Mouse (Mus musculus) ES-Bruce4 (cell line): Measurements from ENCODE around the gene Pla1a. TPM values are rescaled to one million over a fixed set of nuclear protein-coding genes. Genes with fewer than 3 reads are reported as not detected.

Experiments used
- H3K27ac ChIP-seq: 2 replicates; pipeline ENCODE4 v1.5.1; 2012; ENCODE audit warnings: low read length, inconsistent platforms; ENCODE audit not compliant: insufficient read depth
- H3K27me3 ChIP-seq: 2 replicates; pipeline ENCODE4 v1.6.1; 2012; ENCODE audit warnings: mild to moderate bottlenecking, low read length, inconsistent platforms; ENCODE audit not compliant: control insufficient read depth, poor library complexity, insufficient read depth, severe bottlenecking
- H3K36me3 ChIP-seq: 2 replicates; pipeline ENCODE4 v1.6.1; 2012; ENCODE audit warnings: inconsistent platforms, mild to moderate bottlenecking, low read length, moderate library complexity; ENCODE audit not compliant: control insufficient read depth, poor library complexity, insufficient read depth, severe bottlenecking
- H3K4me1 ChIP-seq: one replicate; pipeline ENCODE4 v1.8.1; 2011; ENCODE audit warnings: low read length; ENCODE audit not compliant: control insufficient read depth, insufficient read depth
- H3K4me3 ChIP-seq: 2 replicates; pipeline ENCODE4 v1.5.1; 2011; ENCODE audit warnings: low read depth, mild to moderate bottlenecking, low read length
- H3K9ac ChIP-seq: 2 replicates; pipeline ENCODE4 v1.6.1; 2012; ENCODE audit warnings: low read depth, mild to moderate bottlenecking, inconsistent platforms; ENCODE audit not compliant: poor library complexity, severe bottlenecking
- H3K9me3 ChIP-seq: replicated peaks from 2 replicates; pipeline ENCODE4 v1.6.1; 2012; ENCODE audit warnings: mild to moderate bottlenecking, low read length, inconsistent platforms; ENCODE audit not compliant: control insufficient read depth, poor library complexity, insufficient read depth, severe bottlenecking
- CTCF ChIP-seq: IDR thresholded peaks from one replicate; pipeline ENCODE4 v1.8.1; 2011; ENCODE audit warnings: low read depth, low read length
- EP300 ChIP-seq: IDR thresholded peaks from 2 replicates; pipeline ENCODE4 v1.6.1; 2011; ENCODE audit warnings: low read depth, low read length; ENCODE audit not compliant: insufficient read depth
- POLR2A ChIP-seq: IDR thresholded peaks from one replicate; pipeline ENCODE4 v1.8.1; 2011; ENCODE audit warnings: low read length; ENCODE audit not compliant: insufficient read depth
- polyA plus RNA-seq: library from polyadenylated mRNA; stranded (reverse); fragments of >200 nt; gene quantifications from 2 replicates; pipeline ENCODE4 v1.2.4, GENCODE M21; 2011; ENCODE audit warnings: low read depth; ENCODE audit not compliant: missing spikeins, insufficient read depth, insufficient read length

The Pla1a gene
- polyA plus RNA-seq, 1 experiment = 1.9 TPM

DNA sequence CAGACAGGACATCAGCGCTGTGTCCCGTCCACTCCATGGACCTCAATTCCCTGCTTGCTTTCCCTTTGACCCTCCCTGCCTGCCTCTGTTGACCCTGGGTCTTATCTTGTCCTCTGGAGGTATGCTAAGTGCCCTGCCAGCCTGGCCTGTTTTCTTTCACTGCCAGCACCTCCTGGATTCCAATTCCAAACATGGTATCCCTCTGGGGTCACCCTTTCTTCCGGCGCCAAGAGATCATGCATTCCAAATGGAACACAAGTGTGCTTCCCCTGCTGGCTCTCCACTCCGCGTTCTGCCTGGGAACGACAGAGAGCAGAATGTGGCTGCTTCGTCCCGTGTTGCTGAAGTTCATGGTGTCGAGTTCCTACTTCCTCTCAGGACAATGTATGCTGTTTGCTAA lies 71.0 kb downstream of the Pla1a start, which contains the start of gene Popdc2:
TSS of gene Popdc2 (plus strand) at position 277 of the 400 bp plus-strand sequence.
- Histone ChIP-seq H3K4me3 (no peak within 1 kb of the TSS), H3K9ac (no peak within 1 kb of the TSS)
- TF ChIP-seq CTCF = no peak
- no peak for TF ChIP-seq EP300
- TF ChIP-seq POLR2A = no peak

DNA sequence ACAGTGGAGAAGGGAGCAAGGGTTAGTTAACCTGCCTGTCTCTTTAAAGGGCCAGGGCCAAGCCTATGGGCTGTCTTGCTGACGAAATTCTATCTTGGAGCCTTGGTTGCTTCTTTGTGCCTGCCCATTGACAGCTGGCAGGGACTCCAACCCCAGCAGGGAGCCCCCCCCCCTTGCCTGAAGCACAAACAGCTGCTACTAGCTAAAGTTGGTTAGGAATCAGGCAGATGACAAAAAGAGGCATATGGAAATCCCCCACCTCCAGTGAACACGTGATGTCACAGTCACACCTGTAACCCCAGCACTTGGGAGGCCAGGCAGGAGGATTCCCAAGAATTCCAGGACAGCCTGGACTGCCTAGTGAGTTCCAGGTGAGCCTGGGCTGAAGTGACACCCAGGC lies 72.6 kb downstream of the Pla1a start:
- Histone ChIP-seq H3K9ac (no peak overlapping the region), H3K36me3 (0 out of 2 replicates have a peak, but pooled peaks cover 3% of the 10 kb centered on the region), H3K27ac (no peak overlapping the region), H3K27me3 (no peaks in the 10 kb centered on the region), H3K9me3 (no peaks in the 10 kb centered on the region), H3K4me1 (no peaks in the 10 kb centered on the region), H3K4me3 (no peak overlapping the region)
- no peak for TF ChIP-seq EP300
- no peak for TF ChIP-seq CTCF
- no peak for TF ChIP-seq POLR2A

More for the DNA sequence above, 71.0 kb downstream of the Pla1a start, which contains the start of gene Popdc2:
- H3K27ac ChIP-seq = no peak within 1 kb of the TSS
- no peaks in the 10 kb centered on the region for H3K27me3 ChIP-seq
- H3K4me1 ChIP-seq = no peaks in the 10 kb centered on the region
- H3K36me3 ChIP-seq = no peaks in the 10 kb centered on the region
- H3K9me3 ChIP-seq = no peaks in the 10 kb centered on the region

DNA sequence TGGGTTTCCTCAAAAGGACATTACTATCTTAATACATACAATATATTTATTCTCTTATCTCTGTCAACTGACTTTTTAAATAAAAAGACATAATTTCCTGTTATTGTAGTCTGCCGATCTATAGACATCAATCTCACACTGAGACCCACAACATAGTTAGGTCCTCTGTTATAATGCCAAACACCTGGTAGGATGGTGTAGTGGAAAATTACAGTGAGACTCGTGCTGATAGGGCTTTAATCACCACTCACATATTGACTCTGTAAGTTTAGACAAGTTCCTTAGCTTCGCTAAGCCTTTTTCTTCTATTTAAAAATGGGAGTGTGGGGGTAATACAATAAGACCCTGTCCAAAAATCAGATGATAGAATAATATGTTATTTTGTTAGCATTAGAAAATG lies 73.1 kb downstream of the Pla1a start:
- Histone ChIP-seq H3K4me1 (no peaks in the 10 kb centered on the region), H3K4me3 (no peak overlapping the region), H3K9ac (no peak overlapping the region), H3K27me3 (no peaks in the 10 kb centered on the region), H3K36me3 (0 out of 2 replicates have a peak, but pooled peaks cover 3% of the 10 kb centered on the region), H3K27ac (no peak overlapping the region), H3K9me3 (no peaks in the 10 kb centered on the region)
- TF ChIP-seq CTCF (no peak), POLR2A (no peak), EP300 (no peak)

- TF ChIP-seq EP300 (no peak), POLR2A (no peak), CTCF (no peak)
- Histone ChIP-seq H3K4me3 (no peak overlapping the region), H3K9me3 (no peaks in the 10 kb centered on the region), H3K27ac (no peak overlapping the region), H3K27me3 (no peaks in the 10 kb centered on the region), H3K4me1 (no peaks in the 10 kb centered on the region), H3K36me3 (0 out of 2 replicates have a peak, but pooled peaks cover 3% of the 10 kb centered on the region), H3K9ac (no peak overlapping the region)
Observed at GRCm38 (mm10) chr16:38359241-38359640, 73.7 kb downstream of the Pla1a start.

GRCm38 (mm10) chr16:38358256-38358812 lies 74.6 kb downstream of the Pla1a start:
- H3K9ac ChIP-seq = no peak overlapping the region
- H3K36me3 ChIP-seq = 0 out of 2 replicates have a peak, but pooled peaks cover 5% of the 10 kb centered on the region
- TF ChIP-seq POLR2A = no peak
- TF ChIP-seq EP300 = no peak
- TF ChIP-seq CTCF = no peak
- H3K4me1 ChIP-seq = no peaks in the 10 kb centered on the region
- H3K27me3 ChIP-seq = no peaks in the 10 kb centered on the region
- no peak overlapping the region for H3K4me3 ChIP-seq
- no peaks in the 10 kb centered on the region for H3K9me3 ChIP-seq
- H3K27ac ChIP-seq = no peak overlapping the region

- H3K9me3 ChIP-seq = no peaks in the 10 kb centered on the region
- no peak overlapping the region for H3K4me3 ChIP-seq
- H3K4me1 ChIP-seq = no peaks in the 10 kb centered on the region
- no peaks in the 10 kb centered on the region for H3K27me3 ChIP-seq
- H3K9ac ChIP-seq = no peak overlapping the region
- no peak overlapping the region for H3K27ac ChIP-seq
- peaks cover 27% of the 10 kb centered on the region for H3K36me3 ChIP-seq
- TF ChIP-seq EP300 (no peak), CTCF (no peak), POLR2A (no peak)
Observed at GRCm38 (mm10) chr16:38354185-38354913, 78.6 kb downstream of the Pla1a start.
